8 mouse cellular contexts compared by ENCODE assay signal in the genomic region with DNA sequence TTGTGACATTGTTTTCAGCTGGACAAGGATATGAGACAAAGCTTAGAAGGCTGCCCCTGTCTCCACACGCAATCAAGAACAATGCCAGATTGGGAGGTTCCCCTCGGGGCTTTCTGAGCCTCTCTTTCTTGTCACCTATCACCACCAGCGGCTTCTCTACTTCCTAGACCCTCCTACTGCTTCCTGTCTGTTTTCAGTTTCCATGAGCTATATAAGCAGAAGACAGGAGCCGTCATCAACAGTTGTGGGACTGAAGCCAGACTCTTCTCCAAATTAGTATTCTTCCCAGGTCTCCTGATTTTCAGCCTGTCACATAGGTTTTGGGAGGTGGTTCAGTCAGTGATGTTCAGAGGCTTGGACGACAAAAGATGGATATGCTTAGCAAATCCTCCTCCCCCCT. TPM values are rescaled to one million over a fixed set of nuclear protein-coding genes. Genes with fewer than 3 reads are reported as not detected.
DNase-seq lines count a peak whose midpoint lies in the region; ATAC-seq lines count a peak whose summit lies in the region.

No protein-coding gene starts in this region.

- H3K4me3 ChIP-seq in midbrain, embryonic 15.5 days: no peak overlapping the region

- H3K27me3 ChIP-seq in midbrain, embryonic 15.5 days (replicated peaks): no peaks in the 10 kb centered on the region

- WGBS in midbrain, embryonic 15.5 days: 23% methylated on average over 5 of the region's 5 CpGs

- no peaks in the 10 kb centered on the region for H3K9me3 ChIP-seq in midbrain, embryonic 15.5 days

- peak; percentile 8 to 17 for DNase-seq in spleen, postnatal 36 days (ENCODE audit: low spot score in 2 of 2)
- DNase-seq in spleen, postnatal 10 days (ENCODE audit: low spot score in 2 of 2): no peak
- peak; percentile 27 to 55 for DNase-seq in heart, adult 18-20 months
- peak; percentile 24 for DNase-seq in kidney, adult 18-20 months
- no peak for DNase-seq in cerebellum, adult 18-20 months
- no peak for DNase-seq in frontal cortex, postnatal 10 days (ENCODE audit: low spot score in 2 of 2)
- no peak for DNase-seq in left cerebral cortex, adult 8-10 months (ENCODE audit: low spot score in 2 of 2)

- H3K27ac ChIP-seq in midbrain, embryonic 15.5 days: no peak overlapping the region

- H3K4me1 ChIP-seq in midbrain, embryonic 15.5 days: peaks cover 2% of the 10 kb centered on the region; the same call in 1 of the 2 replicates

- peak; percentile 62 for ATAC-seq in midbrain, embryonic 15.5 days (replicated peaks)

- peak overlapping the region; percentile 28 for H3K4me2 ChIP-seq in midbrain, embryonic 15.5 days

- H3K9ac ChIP-seq in midbrain, embryonic 15.5 days: no peak overlapping the region

- H3K36me3 ChIP-seq in midbrain, embryonic 15.5 days (replicated peaks): no peaks in the 10 kb centered on the region

RNA-seq across cellular contexts. Expression of a gene that starts 47.6 kb away (rescaled TPM):
- total RNA-seq in heart, adult 18-20 months (2021): 10 to 100 TPM; 11.7 to 18.7 TPM
- polyA plus RNA-seq in midbrain, embryonic 15.5 days (2015; fragmentation: Nextera tagmentation; extraction: Ambion mirVana): 4.5 and 6.5 TPM in 2 replicates
- total RNA-seq in left cerebral cortex, adult 8-10 months (2022): 10 to 100 TPM; 18.2 to 26.0 (median 21.3) TPM

Comparison
In these comparisons a context has a peak if more than half of its experiments do, and no peak if none do; other contexts are left out.
1. DNase-seq: peak in spleen, postnatal 36 days (2 of 2), heart, adult 18-20 months (2 of 2) and kidney, adult 18-20 months (single experiment); none in spleen, postnatal 10 days (0 of 2), cerebellum, adult 18-20 months (0 of 2), frontal cortex, postnatal 10 days (0 of 2) and left cerebral cortex, adult 8-10 months (0 of 2).